Mouse (Mus musculus): ENCODE data around the gene Taar1. TPM values are rescaled to one million over a fixed set of nuclear protein-coding genes. Genes with fewer than 3 reads are reported as not detected.

Taar1 gene
- not detected in 2 replicates for polyA plus RNA-seq (2014; fragmentation: Nextera tagmentation; extraction: Ambion mirVana)

- WGBS = 90% methylated on average over 4 of the region's 4 CpGs
- Histone ChIP-seq H3K36me3 (ENCODE audit: control insufficient read depth, insufficient read depth, low read length) (no peaks in the 10 kb centered on the region), H3K9ac (ENCODE audit: low read length) (no peak within 1 kb of the TSS), H3K9me3 (ENCODE audit: control insufficient read depth, low read length) (no peaks in the 10 kb centered on the region), H3K4me1 (replicated peaks; ENCODE audit: control insufficient read depth, insufficient read depth, low read length) (no peaks in the 10 kb centered on the region), H3K27me3 (replicated peaks; ENCODE audit: control insufficient read depth, insufficient read depth, low read length) (no peaks in the 10 kb centered on the region), H3K27ac (ENCODE audit: low read depth) (no peak within 1 kb of the TSS), H3K4me2 (ENCODE audit: low read length) (no peak within 1 kb of the TSS), H3K4me3 (ENCODE audit: low read depth, low read length) (no peak within 1 kb of the TSS)
- ATAC-seq (replicated peaks; ENCODE audit: low FRiP score, low TSS enrichment, low read depth) (no peak), DNase-seq (ENCODE audit: low spot score) (no peak)
Observed at GRCm38 (mm10) chr10:23920056-23920455, at the start of gene Taar1. TSS of gene Taar1 (plus strand) at chr10:23920356.

GRCm38 (mm10) chr10:23880695-23881094 is 39.5 kb upstream of the Taar1 start:
- H3K36me3 ChIP-seq (ENCODE audit: control insufficient read depth, insufficient read depth, low read length) = no peaks in the 10 kb centered on the region
- 92% methylated on average over 6 of the region's 6 CpGs for WGBS
- H3K9me3 ChIP-seq (ENCODE audit: control insufficient read depth, low read length) = 0 out of 2 replicates have a peak, but pooled peaks cover 3% of the 10 kb centered on the region
- no peak overlapping the region for H3K4me3 ChIP-seq (ENCODE audit: low read depth, low read length)
- H3K27me3 ChIP-seq (replicated peaks; ENCODE audit: control insufficient read depth, insufficient read depth, low read length) = no peaks in the 10 kb centered on the region
- no peak overlapping the region for H3K27ac ChIP-seq (ENCODE audit: low read depth)
- no peak for ATAC-seq (replicated peaks; ENCODE audit: low FRiP score, low TSS enrichment, low read depth)
- H3K9ac ChIP-seq (ENCODE audit: low read length) = no peak overlapping the region
- no peak overlapping the region for H3K4me2 ChIP-seq (ENCODE audit: low read length)
- DNase-seq (ENCODE audit: low spot score) = no peak
- H3K4me1 ChIP-seq (replicated peaks; ENCODE audit: control insufficient read depth, insufficient read depth, low read length) = no peaks in the 10 kb centered on the region

DNA sequence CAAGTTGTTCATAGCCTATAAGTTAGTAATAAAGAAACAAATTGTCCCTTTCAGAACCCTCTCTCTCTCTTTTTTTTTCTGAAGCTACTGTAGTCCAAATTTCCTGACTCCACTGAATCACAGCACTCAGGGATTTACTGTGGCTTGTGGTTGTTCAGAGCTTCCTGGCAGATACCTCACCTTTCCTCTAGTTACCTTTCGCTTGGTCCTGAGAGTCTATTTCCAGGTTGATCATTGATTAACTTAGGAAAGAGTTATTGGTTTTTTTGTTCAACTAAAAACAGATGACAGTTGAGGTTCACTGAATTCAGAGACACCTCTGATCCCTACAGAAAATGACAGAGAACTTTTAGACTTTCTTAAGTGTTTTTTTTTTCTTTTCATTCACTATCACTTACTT is 35.2 kb upstream of the Taar1 start:
- no peaks in the 10 kb centered on the region for H3K9me3 ChIP-seq (ENCODE audit: control insufficient read depth, low read length)
- no peak for ATAC-seq (replicated peaks; ENCODE audit: low FRiP score, low TSS enrichment, low read depth)
- no peak overlapping the region for H3K4me3 ChIP-seq (ENCODE audit: low read depth, low read length)
- DNase-seq (ENCODE audit: low spot score) = no peak
- 87% methylated on average over 1 of the region's 1 CpGs for WGBS
- H3K27me3 ChIP-seq (replicated peaks; ENCODE audit: control insufficient read depth, insufficient read depth, low read length) = no peaks in the 10 kb centered on the region
- H3K27ac ChIP-seq (ENCODE audit: low read depth) = no peak overlapping the region
- H3K4me1 ChIP-seq (replicated peaks; ENCODE audit: control insufficient read depth, insufficient read depth, low read length) = no peaks in the 10 kb centered on the region
- no peaks in the 10 kb centered on the region for H3K36me3 ChIP-seq (ENCODE audit: control insufficient read depth, insufficient read depth, low read length)
- H3K9ac ChIP-seq (ENCODE audit: low read length) = no peak overlapping the region
- no peak overlapping the region for H3K4me2 ChIP-seq (ENCODE audit: low read length)

DNA sequence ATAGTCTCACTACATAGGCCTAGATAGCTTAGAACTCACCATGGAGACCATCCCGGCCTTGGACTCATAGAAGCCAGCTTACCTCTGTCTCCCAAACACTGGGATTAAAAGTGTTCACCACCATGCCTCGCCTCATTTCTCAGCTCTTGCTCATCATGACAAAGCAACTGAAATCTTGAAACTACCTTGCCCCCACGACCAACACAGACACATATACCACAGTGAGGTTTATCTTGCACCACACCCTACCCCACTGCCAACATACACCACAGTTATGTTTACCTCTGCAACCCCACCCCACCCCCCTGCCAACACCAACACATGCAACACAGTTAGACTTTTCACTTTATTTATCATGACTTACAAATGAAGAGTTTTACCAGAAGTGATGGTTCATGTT is 34.1 kb upstream of the Taar1 start:
- 79% methylated on average over 3 of the region's 3 CpGs for WGBS
- Histone ChIP-seq H3K4me3 (ENCODE audit: low read depth, low read length) (no peak overlapping the region), H3K9me3 (ENCODE audit: control insufficient read depth, low read length) (no peaks in the 10 kb centered on the region), H3K27ac (ENCODE audit: low read depth) (no peak overlapping the region), H3K4me2 (ENCODE audit: low read length) (no peak overlapping the region), H3K4me1 (replicated peaks; ENCODE audit: control insufficient read depth, insufficient read depth, low read length) (no peaks in the 10 kb centered on the region), H3K9ac (ENCODE audit: low read length) (no peak overlapping the region), H3K27me3 (replicated peaks; ENCODE audit: control insufficient read depth, insufficient read depth, low read length) (no peaks in the 10 kb centered on the region), H3K36me3 (ENCODE audit: control insufficient read depth, insufficient read depth, low read length) (no peaks in the 10 kb centered on the region)
- DNase-seq (ENCODE audit: low spot score) (no peak), ATAC-seq (replicated peaks; ENCODE audit: low FRiP score, low TSS enrichment, low read depth) (no peak)

GRCm38 (mm10) chr10:23892987-23893386 is 27.2 kb upstream of the Taar1 start:
- no peak overlapping the region for H3K27ac ChIP-seq (ENCODE audit: low read depth)
- H3K9ac ChIP-seq (ENCODE audit: low read length) = no peak overlapping the region
- no peak for DNase-seq (ENCODE audit: low spot score)
- peaks cover 8% of the 10 kb centered on the region for H3K4me1 ChIP-seq (replicated peaks; ENCODE audit: control insufficient read depth, insufficient read depth, low read length)
- no peak for ATAC-seq (replicated peaks; ENCODE audit: low FRiP score, low TSS enrichment, low read depth)
- no peak overlapping the region for H3K4me2 ChIP-seq (ENCODE audit: low read length)
- WGBS = 96% methylated on average over 1 of the region's 1 CpGs
- H3K27me3 ChIP-seq (replicated peaks; ENCODE audit: control insufficient read depth, insufficient read depth, low read length) = no peaks in the 10 kb centered on the region
- no peaks in the 10 kb centered on the region for H3K36me3 ChIP-seq (ENCODE audit: control insufficient read depth, insufficient read depth, low read length)
- no peaks in the 10 kb centered on the region for H3K9me3 ChIP-seq (ENCODE audit: control insufficient read depth, low read length)
- no peak overlapping the region for H3K4me3 ChIP-seq (ENCODE audit: low read depth, low read length)

DNA sequence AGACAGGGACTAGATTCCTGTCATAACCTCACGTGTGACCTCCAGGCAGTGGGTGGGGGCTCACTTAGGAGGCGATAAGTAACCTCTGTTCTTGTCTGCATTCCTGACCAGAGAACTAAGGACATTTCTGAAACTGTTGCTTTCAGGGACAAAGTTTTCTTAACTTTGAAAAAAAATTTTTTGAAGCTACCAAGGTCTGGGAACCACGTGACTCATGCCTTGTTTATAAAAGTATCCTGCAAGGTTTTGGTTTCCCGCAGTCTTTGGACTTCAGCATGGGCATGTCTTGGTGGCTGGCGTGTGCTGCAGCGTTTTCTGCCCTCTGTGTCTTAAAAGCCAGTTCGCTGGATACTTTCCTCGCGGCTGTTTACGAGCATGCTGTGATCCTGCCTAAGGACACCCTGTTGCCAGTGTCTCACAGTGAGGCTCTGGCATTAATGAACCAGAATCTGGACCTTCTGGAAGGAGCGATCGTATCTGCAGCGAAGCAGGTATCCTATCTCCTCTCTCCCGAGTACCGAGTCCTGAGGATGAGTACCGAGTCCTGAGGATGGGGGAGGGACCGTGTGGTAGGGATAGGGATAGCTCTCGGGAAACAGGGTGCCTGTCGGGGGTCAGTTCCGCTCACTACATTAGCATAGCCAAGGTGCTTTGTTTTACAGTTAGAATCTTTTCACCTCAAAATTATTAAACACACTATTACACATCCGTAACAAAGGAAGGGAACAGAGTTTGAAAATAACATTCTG is 25.4 kb upstream of the Taar1 start, which contains the start of gene Vnn1:
TSS of gene Vnn1 (plus strand) at position 88 of the 749 bp plus-strand sequence.
- WGBS = 13% methylated on average over 21 of the region's 21 CpGs
- peak within 1 kb of the TSS; percentile 28 for H3K4me3 ChIP-seq (ENCODE audit: low read depth, low read length)
- H3K9ac ChIP-seq (ENCODE audit: low read length) = peak within 1 kb of the TSS; percentile 17; the same call in 1 of the 2 replicates
- no peaks in the 10 kb centered on the region for H3K9me3 ChIP-seq (ENCODE audit: control insufficient read depth, low read length)
- peaks cover 8% of the 10 kb centered on the region for H3K4me1 ChIP-seq (replicated peaks; ENCODE audit: control insufficient read depth, insufficient read depth, low read length)
- DNase-seq (ENCODE audit: low spot score) = peak; percentile 63
- H3K27ac ChIP-seq (ENCODE audit: low read depth) = no peak within 1 kb of the TSS
- H3K27me3 ChIP-seq (replicated peaks; ENCODE audit: control insufficient read depth, insufficient read depth, low read length) = no peaks in the 10 kb centered on the region
- no peak for ATAC-seq (replicated peaks; ENCODE audit: low FRiP score, low TSS enrichment, low read depth)
- H3K36me3 ChIP-seq (ENCODE audit: control insufficient read depth, insufficient read depth, low read length) = no peaks in the 10 kb centered on the region
- H3K4me2 ChIP-seq (ENCODE audit: low read length) = peak within 1 kb of the TSS; percentile 50

GRCm38 (mm10) chr10:23895376-23895775 is 24.8 kb upstream of the Taar1 start:
- H3K4me3 ChIP-seq (ENCODE audit: low read depth, low read length) = no peak overlapping the region
- H3K4me1 ChIP-seq (replicated peaks; ENCODE audit: control insufficient read depth, insufficient read depth, low read length) = peaks cover 8% of the 10 kb centered on the region
- no peak overlapping the region for H3K9ac ChIP-seq (ENCODE audit: low read length)
- 63% methylated on average over 7 of the region's 7 CpGs for WGBS
- H3K27ac ChIP-seq (ENCODE audit: low read depth) = no peak overlapping the region
- no peaks in the 10 kb centered on the region for H3K9me3 ChIP-seq (ENCODE audit: control insufficient read depth, low read length)
- DNase-seq (ENCODE audit: low spot score) (no peak), ATAC-seq (replicated peaks; ENCODE audit: low FRiP score, low TSS enrichment, low read depth) (no peak)
- peak overlapping the region; percentile 50 for H3K4me2 ChIP-seq (ENCODE audit: low read length)
- no peaks in the 10 kb centered on the region for H3K36me3 ChIP-seq (ENCODE audit: control insufficient read depth, insufficient read depth, low read length)
- H3K27me3 ChIP-seq (replicated peaks; ENCODE audit: control insufficient read depth, insufficient read depth, low read length) = no peaks in the 10 kb centered on the region

DNA sequence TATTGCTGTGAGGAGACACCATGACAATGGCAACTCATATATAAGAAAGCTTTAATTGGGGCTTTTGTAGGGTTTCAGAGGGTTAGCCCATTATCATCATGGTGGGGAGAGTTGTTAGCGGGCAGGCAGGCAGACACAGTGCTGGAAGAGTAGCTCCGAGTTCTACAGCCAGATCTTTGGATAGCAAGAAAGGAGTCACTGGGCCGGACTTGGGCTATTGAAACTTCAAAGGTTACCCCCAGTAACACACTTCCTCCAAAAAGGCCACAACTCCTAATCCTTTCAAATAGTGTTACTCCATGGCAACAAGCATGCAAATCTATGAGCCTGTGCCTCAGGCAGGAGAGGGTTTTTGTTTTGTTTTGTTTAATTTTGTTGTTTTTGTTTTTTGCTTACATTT is 19.0 kb upstream of the Taar1 start:
- no peak for ATAC-seq (replicated peaks; ENCODE audit: low FRiP score, low TSS enrichment, low read depth)
- Histone ChIP-seq H3K9ac (ENCODE audit: low read length) (no peak overlapping the region), H3K4me1 (replicated peaks; ENCODE audit: control insufficient read depth, insufficient read depth, low read length) (no peaks in the 10 kb centered on the region), H3K4me2 (ENCODE audit: low read length) (no peak overlapping the region), H3K36me3 (ENCODE audit: control insufficient read depth, insufficient read depth, low read length) (no peaks in the 10 kb centered on the region), H3K9me3 (ENCODE audit: control insufficient read depth, low read length) (no peaks in the 10 kb centered on the region), H3K27me3 (replicated peaks; ENCODE audit: control insufficient read depth, insufficient read depth, low read length) (no peaks in the 10 kb centered on the region), H3K4me3 (ENCODE audit: low read depth, low read length) (no peak overlapping the region), H3K27ac (ENCODE audit: low read depth) (no peak overlapping the region)
- DNase-seq (ENCODE audit: low spot score) = no peak
- WGBS = 85% methylated on average over 3 of the region's 3 CpGs

- H3K27ac ChIP-seq (ENCODE audit: low read depth) = no peak overlapping the region
- H3K4me2 ChIP-seq (ENCODE audit: low read length) = no peak overlapping the region
- no peaks in the 10 kb centered on the region for H3K27me3 ChIP-seq (replicated peaks; ENCODE audit: control insufficient read depth, insufficient read depth, low read length)
- DNase-seq (ENCODE audit: low spot score) (no peak), ATAC-seq (replicated peaks; ENCODE audit: low FRiP score, low TSS enrichment, low read depth) (no peak)
- no peaks in the 10 kb centered on the region for H3K9me3 ChIP-seq (ENCODE audit: control insufficient read depth, low read length)
- no peaks in the 10 kb centered on the region for H3K36me3 ChIP-seq (ENCODE audit: control insufficient read depth, insufficient read depth, low read length)
- H3K4me1 ChIP-seq (replicated peaks; ENCODE audit: control insufficient read depth, insufficient read depth, low read length) = no peaks in the 10 kb centered on the region
- no peak overlapping the region for H3K4me3 ChIP-seq (ENCODE audit: low read depth, low read length)
- H3K9ac ChIP-seq (ENCODE audit: low read length) = no peak overlapping the region
- 93% methylated on average over 1 of the region's 1 CpGs for WGBS
Observed at GRCm38 (mm10) chr10:23905661-23906060, 14.5 kb upstream of the Taar1 start.
